Mouse (Mus musculus): Measurements from ENCODE around the gene Cdca4. TPM values are rescaled to one million over a fixed set of nuclear protein-coding genes. Genes with fewer than 3 reads are reported as not detected.

Gene Cdca4
- polyA plus RNA-seq, 1 experiment = 53.6 TPM

- H3K4me3 ChIP-seq (ENCODE audit: insufficient read depth, low read length) = no peak overlapping the region
- no peak overlapping the region for H3K27ac ChIP-seq (ENCODE audit: insufficient read depth, low read length)
- peaks cover 5% of the 10 kb centered on the region; the same call in 1 of the 2 replicates for H3K4me1 ChIP-seq (ENCODE audit: control insufficient read depth, insufficient read depth, low read length)
- no peak for TF ChIP-seq CTCF (IDR thresholded peaks at IDR 0.05; ENCODE audit: borderline replicate concordance, insufficient read depth, low read length)
- TF ChIP-seq POLR2A (IDR thresholded peaks at IDR 0.05; ENCODE audit: low read depth, low read length) = no peak
These were observed 41.6 kb upstream of the Cdca4 start for GRCm38 (mm10) chr12:112870775-112871174.

GRCm38 (mm10) chr12:112869783-112870204 is 40.6 kb upstream of the Cdca4 start:
- TF ChIP-seq POLR2A (IDR thresholded peaks at IDR 0.05; ENCODE audit: low read depth, low read length) (no peak), CTCF (IDR thresholded peaks at IDR 0.05; ENCODE audit: borderline replicate concordance, insufficient read depth, low read length) (no peak)
- Histone ChIP-seq H3K27ac (ENCODE audit: insufficient read depth, low read length) (no peak overlapping the region), H3K4me3 (ENCODE audit: insufficient read depth, low read length) (no peak overlapping the region), H3K4me1 (ENCODE audit: control insufficient read depth, insufficient read depth, low read length) (peaks cover 5% of the 10 kb centered on the region; the same call in 1 of the 2 replicates)

GRCm38 (mm10) chr12:112868178-112869087 is 39.2 kb upstream of the Cdca4 start, which contains the start of gene Gpr132:
Gene Gpr132 (minus strand): TSS chr12:112868228.
- TF ChIP-seq POLR2A (IDR thresholded peaks at IDR 0.05; ENCODE audit: low read depth, low read length) (no peak), CTCF (IDR thresholded peaks at IDR 0.05; ENCODE audit: borderline replicate concordance, insufficient read depth, low read length) (no peak)
- H3K4me1 ChIP-seq (ENCODE audit: control insufficient read depth, insufficient read depth, low read length) = peaks cover 5% of the 10 kb centered on the region; the same call in 1 of the 2 replicates
- no peak within 1 kb of the TSS for H3K27ac ChIP-seq (ENCODE audit: insufficient read depth, low read length)
- H3K4me3 ChIP-seq (ENCODE audit: insufficient read depth, low read length) = no peak within 1 kb of the TSS

GRCm38 (mm10) chr12:112867106-112867674 is 38.0 kb upstream of the Cdca4 start:
- no peak overlapping the region for H3K27ac ChIP-seq (ENCODE audit: insufficient read depth, low read length)
- no peak overlapping the region for H3K4me3 ChIP-seq (ENCODE audit: insufficient read depth, low read length)
- H3K4me1 ChIP-seq (ENCODE audit: control insufficient read depth, insufficient read depth, low read length) = peaks cover 5% of the 10 kb centered on the region; the same call in 1 of the 2 replicates
- TF ChIP-seq CTCF (IDR thresholded peaks at IDR 0.05; ENCODE audit: borderline replicate concordance, insufficient read depth, low read length) = no peak
- TF ChIP-seq POLR2A (IDR thresholded peaks at IDR 0.05; ENCODE audit: low read depth, low read length) = no peak

GRCm38 (mm10) chr12:112866467-112867080 is 37.4 kb upstream of the Cdca4 start:
- no peak overlapping the region for H3K27ac ChIP-seq (ENCODE audit: insufficient read depth, low read length)
- no peak overlapping the region for H3K4me3 ChIP-seq (ENCODE audit: insufficient read depth, low read length)
- TF ChIP-seq CTCF (IDR thresholded peaks at IDR 0.05; ENCODE audit: borderline replicate concordance, insufficient read depth, low read length) (no peak), POLR2A (IDR thresholded peaks at IDR 0.05; ENCODE audit: low read depth, low read length) (no peak)
- H3K4me1 ChIP-seq (ENCODE audit: control insufficient read depth, insufficient read depth, low read length) = peaks cover 5% of the 10 kb centered on the region; the same call in 1 of the 2 replicates

- Histone ChIP-seq H3K27ac (ENCODE audit: insufficient read depth, low read length) (no peak overlapping the region), H3K4me3 (ENCODE audit: insufficient read depth, low read length) (no peak overlapping the region), H3K4me1 (ENCODE audit: control insufficient read depth, insufficient read depth, low read length) (peaks cover 5% of the 10 kb centered on the region; the same call in 1 of the 2 replicates)
- TF ChIP-seq POLR2A (IDR thresholded peaks at IDR 0.05; ENCODE audit: low read depth, low read length) = no peak
- no peak for TF ChIP-seq CTCF (IDR thresholded peaks at IDR 0.05; ENCODE audit: borderline replicate concordance, insufficient read depth, low read length)
These were observed 35.6 kb upstream of the Cdca4 start for GRCm38 (mm10) chr12:112864804-112865203.

GRCm38 (mm10) chr12:112861911-112862321 is 32.7 kb upstream of the Cdca4 start:
- Histone ChIP-seq H3K4me1 (ENCODE audit: control insufficient read depth, insufficient read depth, low read length) (peaks cover 3% of the 10 kb centered on the region; the same call in 1 of the 2 replicates), H3K4me3 (ENCODE audit: insufficient read depth, low read length) (no peak overlapping the region), H3K27ac (ENCODE audit: insufficient read depth, low read length) (no peak overlapping the region)
- no peak for TF ChIP-seq POLR2A (IDR thresholded peaks at IDR 0.05; ENCODE audit: low read depth, low read length)
- TF ChIP-seq CTCF (IDR thresholded peaks at IDR 0.05; ENCODE audit: borderline replicate concordance, insufficient read depth, low read length) = no peak

GRCm38 (mm10) chr12:112860765-112861164 is 31.5 kb upstream of the Cdca4 start:
- TF ChIP-seq CTCF (IDR thresholded peaks at IDR 0.05; ENCODE audit: borderline replicate concordance, insufficient read depth, low read length) = no peak
- no peak for TF ChIP-seq POLR2A (IDR thresholded peaks at IDR 0.05; ENCODE audit: low read depth, low read length)
- Histone ChIP-seq H3K4me3 (ENCODE audit: insufficient read depth, low read length) (no peak overlapping the region), H3K4me1 (ENCODE audit: control insufficient read depth, insufficient read depth, low read length) (no peaks in the 10 kb centered on the region; the same call in 1 of the 2 replicates), H3K27ac (ENCODE audit: insufficient read depth, low read length) (no peak overlapping the region)

GRCm38 (mm10) chr12:112859930-112860329 is 30.7 kb upstream of the Cdca4 start:
- Histone ChIP-seq H3K27ac (ENCODE audit: insufficient read depth, low read length) (no peak overlapping the region), H3K4me3 (ENCODE audit: insufficient read depth, low read length) (no peak overlapping the region), H3K4me1 (ENCODE audit: control insufficient read depth, insufficient read depth, low read length) (no peaks in the 10 kb centered on the region; the same call in 1 of the 2 replicates)
- TF ChIP-seq CTCF (IDR thresholded peaks at IDR 0.05; ENCODE audit: borderline replicate concordance, insufficient read depth, low read length) = no peak
- no peak for TF ChIP-seq POLR2A (IDR thresholded peaks at IDR 0.05; ENCODE audit: low read depth, low read length)
